Mouse (Mus musculus) small intestine, adult 2 months (tissue): ENCODE data around the gene Eya2.
"Not testable (repeated sequence)": the region's sequence is repeated elsewhere in the genome, so short reads cannot be mapped to it uniquely, and the experiment has no call there.

Source experiments
- CTCF ChIP-seq: fragments of 200-500 bp; IDR thresholded peaks from 2 replicates; pipeline ENCODE4 v1.5.1; 2012; ENCODE audit warnings: low read depth, mild to moderate bottlenecking, control low read depth, inconsistent platforms, low read length, moderate library complexity, mixed read lengths; ENCODE audit not compliant: insufficient replicate concordance, insufficient read length; ENCODE audit errors: extremely low read depth
- POLR2A ChIP-seq: fragments of 200-500 bp; IDR thresholded peaks from 2 replicates; pipeline ENCODE4 v1.6.1; 2012; ENCODE audit warnings: low read depth, mild to moderate bottlenecking, control low read depth, inconsistent platforms, low read length, moderate library complexity

DNA sequence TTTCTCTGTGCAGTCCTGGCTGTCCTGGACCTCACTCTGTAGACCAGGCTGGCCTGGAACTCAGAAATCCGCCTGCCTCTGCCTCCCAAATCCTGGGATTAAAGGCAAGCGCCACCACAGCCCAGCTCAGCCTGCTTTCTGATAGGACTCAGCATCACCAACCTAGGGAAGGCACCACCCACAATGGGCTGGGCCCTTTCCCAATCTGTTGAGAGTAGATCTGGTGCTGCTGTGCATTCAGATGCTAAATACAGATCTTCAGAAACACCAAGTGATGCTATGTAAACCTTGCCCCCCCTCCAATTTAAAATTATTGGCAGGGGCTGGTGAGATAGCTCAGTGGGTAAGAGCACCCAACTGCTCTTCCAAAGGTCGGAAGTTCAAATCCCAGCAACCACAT, 205.3 kb downstream of the Eya2 start:
- TF ChIP-seq CTCF, POLR2A: not testable (repeated sequence)
